15 mouse cellular contexts compared by ENCODE assay signal in the genomic region with DNA sequence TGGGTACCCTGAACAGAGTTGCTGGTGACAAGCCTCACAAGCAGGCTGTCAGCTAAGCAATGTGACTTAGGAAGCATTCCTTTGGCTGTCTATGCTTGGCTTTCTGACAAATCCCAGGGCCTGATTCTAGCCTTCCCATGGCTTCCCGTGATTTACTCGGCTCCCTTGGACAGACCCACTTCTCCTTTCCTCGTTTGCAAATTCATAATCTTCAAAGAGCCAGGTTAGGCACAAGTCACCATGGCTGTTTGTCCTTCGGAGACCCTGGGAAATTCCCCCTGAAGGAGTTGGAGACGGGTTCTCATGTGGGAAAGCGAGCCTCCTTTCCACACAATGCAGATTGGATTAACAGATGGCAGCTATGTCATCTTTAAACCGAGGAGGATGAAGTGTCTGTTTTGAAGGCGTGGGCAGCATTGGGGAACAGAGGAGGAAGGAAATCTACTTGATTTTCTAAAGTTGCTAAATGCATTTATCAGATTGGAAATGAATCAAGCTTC. TPM values are rescaled to one million over a fixed set of nuclear protein-coding genes. Genes with fewer than 3 reads are reported as not detected.
A peak's percentile ranks its signal among the peaks of the same experiment; 100 is the strongest.
DNase-seq lines count a peak whose midpoint lies in the region; ATAC-seq and TF ChIP-seq lines count a peak whose summit lies in the region.
"Had no signal": no experiment of that assay in that cellular context is flagged by ENCODE, and none has a peak within 500 bp of the region (broad histone marks: within the 10 kb centered on the region; RNA-seq: fewer than 3 reads in every experiment).

No protein-coding gene starts in this region.

- H3K4me3 ChIP-seq in forebrain, postnatal 0 days (ENCODE audit: low read depth, low read length), result no peak overlapping the region
- no peak overlapping the region for H3K4me3 ChIP-seq in forebrain, embryonic 12.5 days (replicated peaks)
- no peak overlapping the region for H3K4me3 ChIP-seq in liver, embryonic 16.5 days (ENCODE audit: low read depth, low read length)
- H3K4me3 ChIP-seq in liver, postnatal 0 days (ENCODE audit: low read depth, low read length), result no peak overlapping the region
- H3K4me3 ChIP-seq: embryonic facial prominence, embryonic 13.5 days; midbrain, embryonic 15.5 days; neural tube, embryonic 15.5 days had no signal

- no peak overlapping the region for H3K4me2 ChIP-seq in forebrain, postnatal 0 days (ENCODE audit: low read depth)
- H3K4me2 ChIP-seq in forebrain, embryonic 12.5 days, result no peak overlapping the region
- H3K4me2 ChIP-seq in liver, embryonic 16.5 days (ENCODE audit: low read depth, low read length), result no peak overlapping the region
- H3K4me2 ChIP-seq in liver, postnatal 0 days (ENCODE audit: low read depth, low read length), result no peak overlapping the region
- H3K4me2 ChIP-seq: embryonic facial prominence, embryonic 13.5 days; liver, embryonic 11.5 days; midbrain, embryonic 15.5 days; neural tube, embryonic 15.5 days had no signal

- DNase-seq in forebrain, postnatal 0 days, result peak; percentile 44
- no peak for DNase-seq in liver, postnatal 0 days
- peak; percentile 68 to 86 for DNase-seq in heart, adult 9 months (ENCODE audit: low spot score in 2 of 2)
- DNase-seq in lung, postnatal 4 days, result peak; percentile 36 to 44
- no peak for DNase-seq in adrenal gland, adult 2 months
- DNase-seq: thymus, postnatal 14 days had no signal

- 43% methylated on average over 8 of the region's 8 CpGs for WGBS in forebrain, postnatal 0 days
- WGBS in forebrain, embryonic 12.5 days, result 53% methylated on average over 8 of the region's 8 CpGs
- 35% methylated on average over 8 of the region's 8 CpGs for WGBS in liver, embryonic 16.5 days (ENCODE audit: insufficient replicate concordance)
- 41% methylated on average over 8 of the region's 8 CpGs for WGBS in liver, postnatal 0 days (ENCODE audit: insufficient replicate concordance)

- TF ChIP-seq CTCF in forebrain, postnatal 0 days (IDR thresholded peaks at IDR 0.05; ENCODE audit: low read depth), result no peak
- no peak for TF ChIP-seq CTCF in liver, postnatal 0 days (IDR thresholded peaks at IDR 0.05; ENCODE audit: low read depth)

- H3K36me3 ChIP-seq in forebrain, postnatal 0 days (ENCODE audit: insufficient read depth), result no peaks in the 10 kb centered on the region
- no peaks in the 10 kb centered on the region for H3K36me3 ChIP-seq in forebrain, embryonic 12.5 days (replicated peaks)
- H3K36me3 ChIP-seq in liver, embryonic 16.5 days (ENCODE audit: control insufficient read depth, insufficient read depth), result no peaks in the 10 kb centered on the region
- H3K36me3 ChIP-seq in liver, postnatal 0 days (replicated peaks; ENCODE audit: insufficient read depth, low read length), result no peaks in the 10 kb centered on the region
- H3K36me3 ChIP-seq: embryonic facial prominence, embryonic 13.5 days; midbrain, embryonic 15.5 days; neural tube, embryonic 15.5 days had no signal

- H3K27me3 ChIP-seq in forebrain, postnatal 0 days (ENCODE audit: insufficient read depth, low read length), result no peaks in the 10 kb centered on the region
- H3K27me3 ChIP-seq in forebrain, embryonic 12.5 days, result no peaks in the 10 kb centered on the region
- no peaks in the 10 kb centered on the region for H3K27me3 ChIP-seq in liver, embryonic 16.5 days (ENCODE audit: control insufficient read depth, insufficient read depth, low read depth, low read length)
- no peaks in the 10 kb centered on the region for H3K27me3 ChIP-seq in liver, postnatal 0 days (ENCODE audit: insufficient read depth, low read length)
- H3K27me3 ChIP-seq: embryonic facial prominence, embryonic 13.5 days; midbrain, embryonic 15.5 days; neural tube, embryonic 15.5 days had no signal

- H3K27ac ChIP-seq in forebrain, postnatal 0 days (ENCODE audit: low read depth, low read length), result no peak overlapping the region
- H3K27ac ChIP-seq in forebrain, embryonic 12.5 days, result no peak overlapping the region
- no peak overlapping the region for H3K27ac ChIP-seq in liver, embryonic 16.5 days (ENCODE audit: low read length)
- H3K27ac ChIP-seq in liver, postnatal 0 days (ENCODE audit: low read depth), result no peak overlapping the region
- H3K27ac ChIP-seq: embryonic facial prominence, embryonic 13.5 days; hindbrain, postnatal 0 days; midbrain, embryonic 15.5 days; neural tube, embryonic 15.5 days had no signal

- H3K9ac ChIP-seq in forebrain, postnatal 0 days, result no peak overlapping the region
- no peak overlapping the region for H3K9ac ChIP-seq in forebrain, embryonic 12.5 days
- no peak overlapping the region for H3K9ac ChIP-seq in liver, embryonic 16.5 days (ENCODE audit: low read depth, low read length)
- no peak overlapping the region for H3K9ac ChIP-seq in liver, postnatal 0 days (replicated peaks)
- H3K9ac ChIP-seq: embryonic facial prominence, embryonic 13.5 days; midbrain, embryonic 15.5 days; neural tube, embryonic 15.5 days had no signal

- no peaks in the 10 kb centered on the region for H3K4me1 ChIP-seq in forebrain, postnatal 0 days (ENCODE audit: insufficient read depth)
- peaks cover 5% of the 10 kb centered on the region; the same call in 1 of the 2 replicates for H3K4me1 ChIP-seq in forebrain, embryonic 12.5 days
- H3K4me1 ChIP-seq in liver, embryonic 16.5 days (ENCODE audit: control insufficient read depth, low read depth, low read length), result peaks cover 3% of the 10 kb centered on the region; the same call in 1 of the 2 replicates
- no peaks in the 10 kb centered on the region for H3K4me1 ChIP-seq in liver, postnatal 0 days (ENCODE audit: insufficient read depth)
- H3K4me1 ChIP-seq: midbrain, embryonic 15.5 days; neural tube, embryonic 15.5 days had no signal

- peak; percentile 53; the same call in 1 of the 2 replicates for ATAC-seq in forebrain, postnatal 0 days
- ATAC-seq in forebrain, embryonic 12.5 days (ENCODE audit: low FRiP score), result no peak
- 0 out of 2 replicates have a peak, but pooled peaks have one; percentile 9 for ATAC-seq in liver, embryonic 16.5 days (ENCODE audit: low read depth)
- ATAC-seq in liver, postnatal 0 days, result no peak
- ATAC-seq in cerebellum, adult (ENCODE audit: insufficient number of reproducible peaks, low FRiP score, low TSS enrichment), result no peak
- ATAC-seq: hindbrain, postnatal 0 days; midbrain, embryonic 15.5 days had no signal

- H3K9me3 ChIP-seq in forebrain, postnatal 0 days (ENCODE audit: low read length), result no peaks in the 10 kb centered on the region
- H3K9me3 ChIP-seq in forebrain, embryonic 12.5 days, result no peaks in the 10 kb centered on the region
- H3K9me3 ChIP-seq in liver, embryonic 16.5 days (replicated peaks; ENCODE audit: control insufficient read depth, low read length), result no peaks in the 10 kb centered on the region
- no peaks in the 10 kb centered on the region for H3K9me3 ChIP-seq in liver, postnatal 0 days (ENCODE audit: low read length)
- H3K9me3 ChIP-seq: embryonic facial prominence, embryonic 13.5 days; midbrain, embryonic 15.5 days; neural tube, embryonic 15.5 days had no signal

- no peak for TF ChIP-seq EP300 in liver, postnatal 0 days (IDR thresholded peaks at IDR 0.05; ENCODE audit: low read depth)

RNA-seq across cellular contexts. Expression of a gene that starts 8.2 kb away (rescaled TPM):
- total RNA-seq in forebrain, postnatal 0 days (2014; rRNA removed), result 16.2 and 22.3 TPM in 2 replicates
- polyA plus RNA-seq in forebrain, postnatal 0 days (2015; fragmentation: Nextera tagmentation; extraction: Ambion mirVana), result 14.0 and 22.3 TPM in 2 replicates
- polyA plus RNA-seq in forebrain, embryonic 12.5 days (2016; fragmentation: Nextera tagmentation; extraction: Ambion mirVana), result 21.3 and 23.2 TPM in 2 replicates
- polyA plus RNA-seq in liver, embryonic 16.5 days (2015; fragmentation: Nextera tagmentation; extraction: Ambion mirVana), result 41.4 and 55.1 TPM in 2 replicates
- polyA plus RNA-seq in liver, postnatal 0 days (2015; fragmentation: Nextera tagmentation; extraction: Ambion mirVana), result 38.6 and 40.7 TPM in 2 replicates
- total RNA-seq in adrenal gland, adult 2 months (2021), result 10 to 100 TPM; 65.1 to 90.8 TPM
- polyA plus RNA-seq in adrenal gland, adult 2 months (2012; rRNA removed), result 199 and 200 TPM in 2 replicates

RNA-seq across cellular contexts. Expression of a gene that starts 8.3 kb away (rescaled TPM):
- total RNA-seq in forebrain, postnatal 0 days (2014; rRNA removed), result 10.2 and 17.3 TPM in 2 replicates
- 12.1 and 15.1 TPM in 2 replicates for polyA plus RNA-seq in forebrain, postnatal 0 days (2015; fragmentation: Nextera tagmentation; extraction: Ambion mirVana)
- 0.73 and 2.4 TPM in 2 replicates for polyA plus RNA-seq in forebrain, embryonic 12.5 days (2016; fragmentation: Nextera tagmentation; extraction: Ambion mirVana)
- polyA plus RNA-seq in liver, embryonic 16.5 days (2015; fragmentation: Nextera tagmentation; extraction: Ambion mirVana), result 0.68 TPM in 1 of 2 replicates, not detected in the other
- 0.04 and 0.09 TPM in 2 replicates for polyA plus RNA-seq in liver, postnatal 0 days (2015; fragmentation: Nextera tagmentation; extraction: Ambion mirVana)
- 1 to 10 TPM in 1 of 2 experiments, under 1 TPM in 1; 0.32 to 1.5 TPM for total RNA-seq in adrenal gland, adult 2 months (2021)
- polyA plus RNA-seq in adrenal gland, adult 2 months (2012; rRNA removed), result 1.5 and 1.6 TPM in 2 replicates
- total RNA-seq: MEL had no signal
- polyA plus RNA-seq: liver, embryonic 11.5 days had no signal

RNA-seq across cellular contexts. Expression of a gene that starts 31.2 kb away (rescaled TPM):
- total RNA-seq in forebrain, postnatal 0 days (2014; rRNA removed), result not detected in 2 replicates
- polyA plus RNA-seq in forebrain, postnatal 0 days (2015; fragmentation: Nextera tagmentation; extraction: Ambion mirVana), result 0.04 and 0.05 TPM in 2 replicates
- polyA plus RNA-seq in forebrain, embryonic 12.5 days (2016; fragmentation: Nextera tagmentation; extraction: Ambion mirVana), result not detected in 2 replicates
- 0.46 and 0.57 TPM in 2 replicates for polyA plus RNA-seq in liver, embryonic 16.5 days (2015; fragmentation: Nextera tagmentation; extraction: Ambion mirVana)
- 4.2 and 5.1 TPM in 2 replicates for polyA plus RNA-seq in liver, postnatal 0 days (2015; fragmentation: Nextera tagmentation; extraction: Ambion mirVana)
- total RNA-seq in adrenal gland, adult 2 months (2021), result not detected
- polyA plus RNA-seq in adrenal gland, adult 2 months (2012; rRNA removed), result 0.01 TPM in 1 of 2 replicates, not detected in the other
- total RNA-seq: MEL had no signal
- polyA plus RNA-seq: embryonic facial prominence, embryonic 13.5 days; neural tube, embryonic 15.5 days had no signal

RNA-seq across cellular contexts. Expression of a gene that starts 52.1 kb away (rescaled TPM):
- 73.4 and 78.9 TPM in 2 replicates for total RNA-seq in forebrain, postnatal 0 days (2014; rRNA removed)
- 2.3 and 2.5 TPM in 2 replicates for polyA plus RNA-seq in forebrain, postnatal 0 days (2015; fragmentation: Nextera tagmentation; extraction: Ambion mirVana)
- polyA plus RNA-seq in forebrain, embryonic 12.5 days (2016; fragmentation: Nextera tagmentation; extraction: Ambion mirVana), result 3.9 and 4.0 TPM in 2 replicates
- not detected in 2 replicates for polyA plus RNA-seq in liver, embryonic 16.5 days (2015; fragmentation: Nextera tagmentation; extraction: Ambion mirVana)
- 0.12 and 0.13 TPM in 2 replicates for polyA plus RNA-seq in liver, postnatal 0 days (2015; fragmentation: Nextera tagmentation; extraction: Ambion mirVana)
- 10 to 100 TPM in 1 of 2 experiments, 1 to 10 TPM in 1; 9.1 to 14.2 TPM for total RNA-seq in adrenal gland, adult 2 months (2021)
- 11.4 and 14.8 TPM in 2 replicates for polyA plus RNA-seq in adrenal gland, adult 2 months (2012; rRNA removed)

Comparison
In these comparisons a context has a peak if more than half of its experiments do, and no peak if none do; other contexts are left out.
1. ATAC-seq: peak in forebrain, postnatal 0 days (single experiment) and liver, embryonic 16.5 days (single experiment); none in forebrain, embryonic 12.5 days (single experiment), liver, postnatal 0 days (single experiment) and cerebellum, adult (single experiment).
2. DNase-seq: peak in forebrain, postnatal 0 days (single experiment), heart, adult 9 months (2 of 2) and lung, postnatal 4 days (2 of 2); none in liver, postnatal 0 days (single experiment) and adrenal gland, adult 2 months (single experiment).